Mouse (Mus musculus): ENCODE measurements at regions not wholly inside any gene's neighbourhood (a gene's known extent, or its start where the extent isn't known, plus 50 kb on each side); places are given as distances from the start of the nearest gene placed in this dataset.

DNA sequence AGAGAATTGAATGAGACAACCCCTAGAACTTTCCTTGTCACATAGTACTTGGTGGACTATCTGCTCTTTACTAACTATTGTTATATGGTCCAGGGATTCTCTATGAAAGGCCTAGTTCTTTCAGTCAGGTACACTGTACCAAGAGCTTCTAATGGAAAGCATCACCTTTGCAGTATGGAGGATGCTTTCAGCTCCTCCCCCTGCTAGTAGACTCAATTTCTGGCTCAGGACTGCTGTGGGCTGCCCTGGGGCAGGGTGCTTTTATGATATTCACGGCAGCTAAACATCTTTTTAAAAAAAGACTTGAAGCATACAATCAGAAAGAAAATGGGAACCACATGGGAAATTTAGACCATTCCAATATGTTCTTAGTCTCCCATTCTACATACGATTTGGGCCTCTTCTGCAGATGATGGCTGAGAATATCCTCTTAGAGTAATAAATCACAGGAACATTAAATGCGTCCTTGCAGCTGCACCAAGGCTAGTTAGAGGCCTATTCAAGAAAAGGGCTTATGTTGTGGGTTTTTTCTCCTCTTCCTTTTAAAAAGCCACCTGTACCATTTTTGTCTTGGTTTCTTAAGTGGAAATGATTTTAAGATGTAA lies 61.7 kb upstream of the 6030498E09Rik start:
- no peak for TF ChIP-seq CTCF (IDR thresholded peaks at IDR 0.05)
- DNase-seq: no peak
- H3K27ac ChIP-seq: no peak overlapping the region
- no peak overlapping the region for H3K4me3 ChIP-seq
- intact Hi-C loops (cut with DNase I): no loop called here

DNA sequence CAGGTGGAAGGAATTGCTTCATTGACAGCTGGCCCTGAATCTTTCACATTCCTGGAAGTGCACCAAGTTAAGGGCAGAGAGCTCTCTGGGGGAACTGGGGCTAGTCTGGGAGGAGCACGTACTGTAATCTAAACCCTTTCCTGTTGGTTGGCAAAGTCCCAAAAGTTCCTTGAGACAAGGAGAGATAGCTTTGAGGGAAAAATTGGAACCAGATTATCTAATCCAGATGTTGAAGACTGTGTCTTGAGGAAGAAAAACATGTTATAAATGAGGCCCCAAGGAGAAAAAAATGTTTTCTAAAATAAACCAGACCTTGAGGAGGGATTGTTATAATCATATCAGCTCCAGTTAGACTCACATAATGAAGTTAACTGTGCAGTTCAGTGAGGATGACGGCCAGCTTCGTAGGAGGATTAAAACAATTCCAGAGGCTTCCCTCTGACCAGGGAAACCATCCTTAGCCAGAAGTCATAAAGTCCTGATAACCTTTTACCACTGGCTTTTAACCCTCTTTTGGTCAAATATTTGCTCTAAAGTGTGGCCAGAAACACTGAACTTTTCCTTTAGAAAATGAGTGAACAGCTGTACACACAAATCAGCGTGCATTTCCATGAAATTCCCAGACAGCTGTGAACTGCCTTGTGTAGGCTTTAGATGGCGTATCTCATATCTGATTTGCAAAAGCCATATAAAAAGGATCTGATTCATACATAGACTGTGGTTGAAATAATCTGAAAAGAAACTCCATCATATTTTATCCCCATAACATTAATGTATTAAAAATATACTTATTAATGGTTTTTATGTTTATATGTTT lies 60.8 kb upstream of the 6030498E09Rik start:
- no peak overlapping the region for H3K27ac ChIP-seq
- intact Hi-C loops (cut with DNase I): no loop called here
- no peak overlapping the region for H3K4me3 ChIP-seq
- DNase-seq: peak; percentile 25
- no peak for TF ChIP-seq CTCF (IDR thresholded peaks at IDR 0.05)
